Mouse (Mus musculus) hindbrain, embryonic 15.5 days (tissue): ENCODE results near the gene Zcrb1. TPM values are rescaled to one million over a fixed set of nuclear protein-coding genes. Genes with fewer than 3 reads are reported as not detected.
A peak's percentile ranks its signal among the peaks of the same experiment; 100 is the strongest.

ENCODE experiments used
- ATAC-seq: fragments of 200-750 bp; cut with Nextera tagmentation; 2 replicates; pipeline ENCODE4 v1.8.0; 2017; ENCODE audit warnings: low read depth, moderate number of reproducible peaks, moderate TSS enrichment; ENCODE audit not compliant: low FRiP score
- H3K27ac ChIP-seq: fragments of 300-500 bp; sonication (generic); replicated peaks from 2 replicates; pipeline ENCODE4 v1.5.1; 2015; ENCODE audit warnings: mild to moderate bottlenecking, inconsistent platforms
- H3K27me3 ChIP-seq: fragments of 300-500 bp; sonication (generic); 2 replicates; pipeline ENCODE4 v1.6.1; 2015; ENCODE audit warnings: control low read depth, inconsistent platforms
- H3K36me3 ChIP-seq: fragments of 300-500 bp; sonication (generic); 2 replicates; pipeline ENCODE4 v1.6.1; 2015; ENCODE audit warnings: control low read depth, inconsistent platforms
- H3K4me1 ChIP-seq: fragments of 300-500 bp; sonication (generic); replicated peaks from 2 replicates; pipeline ENCODE4 v1.6.1; 2015; ENCODE audit warnings: control low read depth, inconsistent platforms
- H3K4me2 ChIP-seq: fragments of 300-500 bp; sonication (generic); 2 replicates; pipeline ENCODE4 v1.6.1; 2015; ENCODE audit warnings: moderate library complexity, mild to moderate bottlenecking, inconsistent platforms
- H3K4me3 ChIP-seq: fragments of 300-500 bp; sonication (generic); 2 replicates; pipeline ENCODE4 v1.5.1; 2015; ENCODE audit warnings: mild to moderate bottlenecking, inconsistent platforms
- H3K9ac ChIP-seq: fragments of 300-500 bp; sonication (generic); 2 replicates; pipeline ENCODE4 v1.6.1; 2015; ENCODE audit warnings: inconsistent platforms
- H3K9me3 ChIP-seq: fragments of 300-500 bp; sonication (generic); 2 replicates; pipeline ENCODE4 v1.6.1; 2016; ENCODE audit warnings: control low read depth, inconsistent platforms
- WGBS: fragments of 180-500 bp; shearing (Covaris S2); methylation state at CpG from one replicate; pipeline ENCODE4 v1.1.7; 2015; 5-methylcytosine and 5-hydroxymethylcytosine counted together
- polyA plus RNA-seq: library from polyadenylated mRNA; unstranded; fragments of >200 nt; fragmentation: Nextera tagmentation; extraction: Ambion mirVana; gene quantifications from 2 replicates; pipeline ENCODE4 v1.2.1, GENCODE M21; 2015

Gene Zcrb1
- polyA plus RNA-seq, 1 experiment from 2014 or later: 147 TPM

GRCm38 (mm10) chr15:93365561-93365960 is 32.6 kb downstream of the Zcrb1 start:
- no peak overlapping the region for H3K4me3 ChIP-seq
- no peaks in the 10 kb centered on the region for H3K9me3 ChIP-seq
- no peak for ATAC-seq
- H3K4me2 ChIP-seq: no peak overlapping the region
- no peak overlapping the region for H3K9ac ChIP-seq
- 92% methylated on average over 6 of the region's 6 CpGs for WGBS
- no peak overlapping the region for H3K27ac ChIP-seq
- no peaks in the 10 kb centered on the region for H3K4me1 ChIP-seq
- no peaks in the 10 kb centered on the region for H3K36me3 ChIP-seq
- H3K27me3 ChIP-seq: no peaks in the 10 kb centered on the region

DNA sequence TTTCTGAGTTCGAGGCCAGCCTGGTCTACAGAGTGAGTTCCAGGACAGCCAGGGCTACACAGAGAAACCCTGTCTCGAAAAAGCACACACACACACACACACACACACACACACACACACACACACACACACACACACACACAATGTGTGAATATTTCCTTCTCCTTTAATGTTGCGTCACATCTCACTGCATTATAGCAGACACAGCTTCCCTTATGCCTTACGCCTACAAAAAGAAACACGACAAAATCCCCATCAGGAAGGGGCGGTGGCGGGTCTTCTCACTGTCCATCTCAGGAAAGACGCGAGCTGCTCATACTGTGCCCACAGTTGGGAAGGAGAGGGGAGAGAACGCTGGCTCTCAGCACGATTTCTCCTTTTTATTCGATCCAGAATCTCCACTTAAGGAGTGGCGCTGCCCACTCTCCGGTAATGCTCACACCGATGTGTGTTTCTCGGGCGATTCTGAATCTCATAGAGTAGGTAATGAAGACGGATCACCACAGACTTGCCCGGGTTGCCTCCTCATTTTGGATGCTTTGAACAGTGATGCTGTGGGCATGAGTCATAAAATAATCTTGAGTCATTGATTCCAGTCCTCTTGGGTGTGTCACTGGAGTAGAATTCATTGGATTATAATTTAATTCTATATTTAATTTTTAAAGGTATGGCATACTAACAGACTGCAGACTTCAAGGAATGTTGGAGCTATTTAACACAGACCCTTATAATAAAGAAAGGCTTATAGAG is 39.6 kb downstream of the Zcrb1 start:
- no peaks in the 10 kb centered on the region for H3K36me3 ChIP-seq
- no peak overlapping the region for H3K4me3 ChIP-seq
- ATAC-seq: no peak
- H3K4me1 ChIP-seq: no peaks in the 10 kb centered on the region
- WGBS: 91% methylated on average over 18 of the region's 19 CpGs
- H3K27ac ChIP-seq: no peak overlapping the region
- H3K27me3 ChIP-seq: no peaks in the 10 kb centered on the region
- no peak overlapping the region for H3K4me2 ChIP-seq
- no peaks in the 10 kb centered on the region for H3K9me3 ChIP-seq
- no peak overlapping the region for H3K9ac ChIP-seq

DNA sequence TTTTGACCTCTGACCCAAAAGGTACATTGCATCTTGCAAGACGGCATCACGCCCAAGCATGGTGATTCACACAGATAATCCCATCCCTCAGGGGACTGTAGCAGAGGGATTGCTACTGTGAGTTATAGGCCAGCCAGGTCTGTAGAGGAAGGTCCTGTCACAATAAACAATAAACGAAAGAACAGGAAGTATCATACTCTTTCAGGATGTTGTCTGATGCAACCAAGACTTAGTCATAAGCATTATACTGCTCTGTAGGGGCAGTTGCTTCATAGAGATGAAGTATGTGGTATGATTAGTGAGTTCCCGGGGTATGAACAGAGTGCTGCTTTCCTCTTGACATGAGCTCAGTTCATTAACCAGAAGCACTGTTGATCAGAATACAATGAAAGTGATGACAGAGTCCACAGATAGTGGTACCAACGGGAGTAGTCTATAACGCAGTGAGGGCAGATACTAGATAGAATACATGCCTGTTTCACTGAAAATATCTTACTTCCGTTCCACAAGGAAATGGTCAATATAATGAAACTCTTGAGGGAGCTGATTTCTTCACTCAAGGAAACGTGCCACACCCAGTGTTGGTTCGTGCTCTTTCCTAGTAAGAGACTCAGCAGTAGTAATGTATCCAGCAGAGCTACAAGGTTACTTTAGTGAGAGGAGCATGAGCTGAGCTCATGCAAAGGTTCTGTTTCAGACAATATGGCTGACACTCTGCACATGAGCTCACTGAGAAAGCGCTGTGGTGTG is 57.3 kb downstream of the Zcrb1 start:
- 89% methylated on average over 10 of the region's 10 CpGs for WGBS
- H3K27ac ChIP-seq: no peak overlapping the region
- H3K4me2 ChIP-seq: no peak overlapping the region
- no peak overlapping the region for H3K4me3 ChIP-seq
- no peaks in the 10 kb centered on the region for H3K27me3 ChIP-seq
- peaks cover 9% of the 10 kb centered on the region for H3K4me1 ChIP-seq
- ATAC-seq: no peak
- H3K36me3 ChIP-seq: no peaks in the 10 kb centered on the region
- H3K9me3 ChIP-seq: no peaks in the 10 kb centered on the region
- no peak overlapping the region for H3K9ac ChIP-seq

- Histone ChIP-seq H3K9ac (peak within 1 kb of the TSS; percentile 92), H3K4me1 (peaks cover 23% of the 10 kb centered on the region), H3K27me3 (no peaks in the 10 kb centered on the region), H3K36me3 (no peaks in the 10 kb centered on the region), H3K9me3 (no peaks in the 10 kb centered on the region), H3K4me3 (peak within 1 kb of the TSS; percentile 91), H3K27ac (peak within 1 kb of the TSS; percentile 95), H3K4me2 (peak within 1 kb of the TSS; percentile 77)
- WGBS: under 1% methylated on average over 66 of the region's 73 CpGs
- ATAC-seq: peak; percentile 95
Measured at GRCm38 (mm10) chr15:93336925-93337761, 61.0 kb downstream of the Zcrb1 start, which contains the start of gene Yaf2. Yaf2 (minus strand) TSS chr15:93336935.

DNA sequence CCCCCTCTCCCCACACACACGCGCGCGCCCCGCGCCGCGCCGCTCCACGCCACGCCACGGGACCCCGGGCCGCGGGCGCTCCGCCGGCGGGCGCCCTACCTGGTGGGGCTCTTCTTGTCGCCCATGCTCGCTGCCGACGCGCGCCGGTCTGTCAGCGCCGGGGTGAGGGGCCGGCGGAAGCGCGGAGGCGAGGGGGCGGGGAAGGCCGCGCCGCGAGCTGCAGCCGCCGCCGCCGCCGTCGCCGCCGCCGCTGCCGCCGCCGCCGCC is 61.5 kb downstream of the Zcrb1 start:
- Histone ChIP-seq H3K9ac (peak overlapping the region; percentile 92), H3K4me3 (peak overlapping the region; percentile 91), H3K4me1 (peaks cover 23% of the 10 kb centered on the region), H3K9me3 (no peaks in the 10 kb centered on the region), H3K27me3 (no peaks in the 10 kb centered on the region), H3K4me2 (peak overlapping the region; percentile 77), H3K27ac (peak overlapping the region; percentile 95), H3K36me3 (no peaks in the 10 kb centered on the region)
- whole genome bisulfite sequencing: under 1% methylated on average over 21 of the region's 52 CpGs
- peak; percentile 68; the same call in 1 of the 2 replicates for ATAC-seq

Other genes starting within 250 kb of the Zcrb1 start
- gene Gxylt1, start 123.2 kb downstream of the Zcrb1 start, polyA plus RNA-seq: 5.9 and 6.0 TPM in 2 replicates
- 128 and 131 TPM in 2 replicates for gene Yaf2, start 61.4 kb downstream of the Zcrb1 start, polyA plus RNA-seq
- gene Pphln1, start within 50 bp of the Zcrb1 start, polyA plus RNA-seq: 41.9 and 45.5 TPM in 2 replicates
- gene Prickle1, start 197.6 kb upstream of the Zcrb1 start, polyA plus RNA-seq: 19.2 and 21.1 TPM in 2 replicates